Mouse (Mus musculus): ENCODE measurements around the gene Anks1b. TPM values are rescaled to one million over a fixed set of nuclear protein-coding genes. Genes with fewer than 3 reads are reported as not detected.

Anks1b gene
- polyA plus RNA-seq, 1 experiment from 2014 or later, result 0.36 TPM

GRCm38 (mm10) chr10:90683813-90684212 is 810.5 kb downstream of the Anks1b start:
- DNase-seq (ENCODE audit: low spot score) (peak; percentile 40), ATAC-seq (ENCODE audit: insufficient number of reproducible peaks, low FRiP score, low TSS enrichment, low read depth) (peak; percentile 52)
- H3K27me3 ChIP-seq (ENCODE audit: control insufficient read depth, insufficient read depth, low read length), result no peaks in the 10 kb centered on the region
- peaks cover 6% of the 10 kb centered on the region; the same call in 1 of the 2 replicates for H3K4me1 ChIP-seq (ENCODE audit: control insufficient read depth, insufficient read depth, low read length)
- no peak overlapping the region for H3K27ac ChIP-seq (replicated peaks; ENCODE audit: low read depth, low read length)
- H3K4me2 ChIP-seq (ENCODE audit: low read depth, severe bottlenecking), result no peak overlapping the region
- H3K4me3 ChIP-seq (ENCODE audit: low read depth, low read length), result no peak overlapping the region
- H3K36me3 ChIP-seq (ENCODE audit: control insufficient read depth, insufficient read depth, low read length), result no peaks in the 10 kb centered on the region
- H3K9me3 ChIP-seq (ENCODE audit: control insufficient read depth, low read length), result no peaks in the 10 kb centered on the region
- no peak overlapping the region for H3K9ac ChIP-seq (ENCODE audit: low read length)
- WGBS, result 5% methylated on average over 3 of the region's 3 CpGs

DNA sequence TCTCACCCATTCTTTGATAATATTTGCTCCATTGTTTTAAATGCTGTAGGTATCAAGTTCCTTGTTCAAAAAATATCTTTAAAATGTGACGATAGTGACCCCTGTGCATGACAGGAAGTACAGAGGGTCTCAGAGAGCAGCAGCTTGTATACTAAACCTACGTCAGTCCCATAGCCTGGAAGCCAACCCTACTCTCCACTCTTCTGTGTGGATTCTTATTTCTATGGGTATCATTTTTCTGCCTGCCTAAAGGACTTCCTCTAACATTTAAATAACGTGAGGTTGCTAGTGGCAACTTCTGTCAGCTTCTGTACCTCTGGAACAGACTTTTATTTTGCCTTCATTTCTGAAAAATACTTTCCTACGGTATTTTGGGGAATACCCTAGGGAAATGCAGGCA is 812.1 kb downstream of the Anks1b start:
- H3K27ac ChIP-seq (replicated peaks; ENCODE audit: low read depth, low read length), result no peak overlapping the region
- ATAC-seq (ENCODE audit: insufficient number of reproducible peaks, low FRiP score, low TSS enrichment, low read depth), result no peak
- no peak for DNase-seq (ENCODE audit: low spot score)
- H3K9me3 ChIP-seq (ENCODE audit: control insufficient read depth, low read length), result no peaks in the 10 kb centered on the region
- H3K4me2 ChIP-seq (ENCODE audit: low read depth, severe bottlenecking), result no peak overlapping the region
- no peak overlapping the region for H3K4me3 ChIP-seq (ENCODE audit: low read depth, low read length)
- H3K9ac ChIP-seq (ENCODE audit: low read length), result no peak overlapping the region
- peaks cover 6% of the 10 kb centered on the region; the same call in 1 of the 2 replicates for H3K4me1 ChIP-seq (ENCODE audit: control insufficient read depth, insufficient read depth, low read length)
- H3K36me3 ChIP-seq (ENCODE audit: control insufficient read depth, insufficient read depth, low read length), result no peaks in the 10 kb centered on the region
- no peaks in the 10 kb centered on the region for H3K27me3 ChIP-seq (ENCODE audit: control insufficient read depth, insufficient read depth, low read length)
- 56% methylated on average over 4 of the region's 4 CpGs for WGBS

GRCm38 (mm10) chr10:90688153-90688552 is 814.8 kb downstream of the Anks1b start:
- no peak overlapping the region for H3K4me3 ChIP-seq (ENCODE audit: low read depth, low read length)
- H3K4me2 ChIP-seq (ENCODE audit: low read depth, severe bottlenecking), result no peak overlapping the region
- DNase-seq (ENCODE audit: low spot score) (no peak), ATAC-seq (ENCODE audit: insufficient number of reproducible peaks, low FRiP score, low TSS enrichment, low read depth) (no peak)
- no peak overlapping the region for H3K27ac ChIP-seq (replicated peaks; ENCODE audit: low read depth, low read length)
- H3K9ac ChIP-seq (ENCODE audit: low read length), result no peak overlapping the region
- no peaks in the 10 kb centered on the region for H3K9me3 ChIP-seq (ENCODE audit: control insufficient read depth, low read length)
- peaks cover 5% of the 10 kb centered on the region; the same call in 1 of the 2 replicates for H3K4me1 ChIP-seq (ENCODE audit: control insufficient read depth, insufficient read depth, low read length)
- WGBS, result 92% methylated on average over 5 of the region's 5 CpGs
- H3K27me3 ChIP-seq (ENCODE audit: control insufficient read depth, insufficient read depth, low read length), result no peaks in the 10 kb centered on the region
- H3K36me3 ChIP-seq (ENCODE audit: control insufficient read depth, insufficient read depth, low read length), result no peaks in the 10 kb centered on the region

DNA sequence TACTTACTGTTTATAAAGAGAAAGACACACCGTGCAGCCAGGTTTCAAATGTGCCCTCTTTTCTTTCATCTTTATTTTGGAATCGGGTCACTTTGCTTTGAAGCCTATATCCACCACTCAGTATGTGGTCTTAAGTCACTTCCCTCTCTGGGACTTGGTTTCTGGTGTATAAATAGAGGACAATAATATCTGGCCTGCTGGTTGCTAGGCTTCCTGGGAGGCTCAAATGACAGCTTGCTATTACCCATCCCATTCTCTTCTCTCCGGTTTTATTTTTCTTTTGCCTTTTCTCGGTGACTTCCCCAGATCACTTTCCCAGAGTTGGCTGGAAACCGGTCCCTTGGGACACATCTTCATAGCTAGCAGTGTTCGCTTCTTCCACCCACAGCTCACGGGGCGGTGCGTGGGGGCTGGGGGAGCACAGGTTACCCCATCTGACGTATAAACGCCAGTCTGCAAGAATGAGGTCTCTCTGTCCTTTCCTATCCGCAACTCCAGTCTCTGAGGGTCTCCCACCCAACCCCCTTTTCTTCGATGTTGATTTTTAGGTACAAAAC is 815.5 kb downstream of the Anks1b start:
- Histone ChIP-seq H3K4me2 (ENCODE audit: low read depth, severe bottlenecking) (no peak overlapping the region), H3K9ac (ENCODE audit: low read length) (no peak overlapping the region), H3K27ac (replicated peaks; ENCODE audit: low read depth, low read length) (no peak overlapping the region), H3K9me3 (ENCODE audit: control insufficient read depth, low read length) (no peaks in the 10 kb centered on the region), H3K4me3 (ENCODE audit: low read depth, low read length) (no peak overlapping the region), H3K27me3 (ENCODE audit: control insufficient read depth, insufficient read depth, low read length) (no peaks in the 10 kb centered on the region), H3K4me1 (ENCODE audit: control insufficient read depth, insufficient read depth, low read length) (peaks cover 2% of the 10 kb centered on the region; the same call in 1 of the 2 replicates), H3K36me3 (ENCODE audit: control insufficient read depth, insufficient read depth, low read length) (no peaks in the 10 kb centered on the region)
- WGBS, result 78% methylated on average over 13 of the region's 13 CpGs
- DNase-seq (ENCODE audit: low spot score) (no peak), ATAC-seq (ENCODE audit: insufficient number of reproducible peaks, low FRiP score, low TSS enrichment, low read depth) (no peak)

DNA sequence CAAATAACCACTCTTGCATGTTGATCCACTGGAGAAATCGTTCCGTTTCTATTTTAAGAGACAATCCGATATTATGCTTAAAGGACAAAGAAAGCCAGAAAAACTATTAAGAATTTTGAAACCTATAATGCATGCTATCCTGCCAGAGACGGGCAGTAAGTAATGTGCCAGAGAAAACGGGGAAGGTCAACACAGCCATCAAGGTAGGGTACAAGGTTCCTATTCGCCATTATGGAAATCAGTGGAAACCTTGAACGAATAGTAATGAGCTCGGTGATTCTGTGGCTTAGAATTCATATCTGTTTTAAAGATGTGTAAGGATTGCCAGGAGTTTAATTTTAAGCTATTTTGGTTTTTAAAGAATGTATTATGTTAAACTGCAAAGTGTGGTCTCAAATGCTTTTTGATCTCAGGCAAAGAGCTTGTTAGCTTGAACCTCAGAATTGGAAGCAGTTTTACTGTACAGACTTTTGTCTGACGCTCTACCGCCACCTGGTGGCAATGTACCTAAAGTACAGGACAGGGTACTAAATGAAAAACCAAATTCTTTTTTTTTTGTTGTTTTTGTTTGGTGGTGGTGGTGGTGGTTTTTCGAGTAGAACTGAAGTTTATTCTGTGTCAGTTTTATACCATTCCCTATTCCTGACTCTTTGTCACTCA is 816.7 kb downstream of the Anks1b start:
- ATAC-seq (ENCODE audit: insufficient number of reproducible peaks, low FRiP score, low TSS enrichment, low read depth) (no peak), DNase-seq (ENCODE audit: low spot score) (peak; percentile 85)
- Histone ChIP-seq H3K4me1 (ENCODE audit: control insufficient read depth, insufficient read depth, low read length) (no peaks in the 10 kb centered on the region), H3K27me3 (ENCODE audit: control insufficient read depth, insufficient read depth, low read length) (no peaks in the 10 kb centered on the region), H3K9ac (ENCODE audit: low read length) (no peak overlapping the region), H3K4me2 (ENCODE audit: low read depth, severe bottlenecking) (no peak overlapping the region), H3K9me3 (ENCODE audit: control insufficient read depth, low read length) (no peaks in the 10 kb centered on the region), H3K36me3 (ENCODE audit: control insufficient read depth, insufficient read depth, low read length) (no peaks in the 10 kb centered on the region), H3K4me3 (ENCODE audit: low read depth, low read length) (no peak overlapping the region), H3K27ac (replicated peaks; ENCODE audit: low read depth, low read length) (no peak overlapping the region)
- WGBS, result 63% methylated on average over 11 of the region's 11 CpGs

DNA sequence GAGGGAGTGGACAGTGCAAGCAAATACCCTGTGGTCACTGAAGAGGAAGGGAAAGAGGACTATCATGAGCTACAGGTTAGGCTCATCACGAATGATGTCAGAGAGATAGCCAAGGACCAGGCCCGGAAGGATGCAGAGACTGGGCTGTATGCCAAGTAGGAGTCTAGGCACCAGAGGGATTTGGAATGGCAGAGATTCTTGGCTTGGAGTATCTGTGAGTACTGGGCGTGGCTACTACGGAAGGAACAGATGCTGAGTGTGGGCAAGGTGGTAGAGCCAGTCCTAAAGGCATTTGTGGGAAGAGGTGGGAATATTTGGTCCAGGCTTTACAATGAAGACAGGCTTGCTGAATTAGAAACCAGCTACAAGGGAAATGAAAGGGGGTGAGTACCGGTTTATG is 823.4 kb downstream of the Anks1b start:
- no peaks in the 10 kb centered on the region for H3K4me1 ChIP-seq (ENCODE audit: control insufficient read depth, insufficient read depth, low read length)
- no peaks in the 10 kb centered on the region for H3K36me3 ChIP-seq (ENCODE audit: control insufficient read depth, insufficient read depth, low read length)
- no peak overlapping the region for H3K4me2 ChIP-seq (ENCODE audit: low read depth, severe bottlenecking)
- 90% methylated on average over 5 of the region's 5 CpGs for WGBS
- ATAC-seq (ENCODE audit: insufficient number of reproducible peaks, low FRiP score, low TSS enrichment, low read depth), result no peak
- H3K9me3 ChIP-seq (ENCODE audit: control insufficient read depth, low read length), result no peaks in the 10 kb centered on the region
- H3K27ac ChIP-seq (replicated peaks; ENCODE audit: low read depth, low read length), result no peak overlapping the region
- no peak overlapping the region for H3K4me3 ChIP-seq (ENCODE audit: low read depth, low read length)
- no peaks in the 10 kb centered on the region for H3K27me3 ChIP-seq (ENCODE audit: control insufficient read depth, insufficient read depth, low read length)
- DNase-seq (ENCODE audit: low spot score), result no peak
- no peak overlapping the region for H3K9ac ChIP-seq (ENCODE audit: low read length)

- Histone ChIP-seq H3K9ac (ENCODE audit: low read length) (no peak overlapping the region), H3K4me1 (ENCODE audit: control insufficient read depth, insufficient read depth, low read length) (no peaks in the 10 kb centered on the region), H3K4me3 (ENCODE audit: low read depth, low read length) (no peak overlapping the region), H3K36me3 (ENCODE audit: control insufficient read depth, insufficient read depth, low read length) (no peaks in the 10 kb centered on the region), H3K27ac (replicated peaks; ENCODE audit: low read depth, low read length) (no peak overlapping the region), H3K4me2 (ENCODE audit: low read depth, severe bottlenecking) (no peak overlapping the region), H3K27me3 (ENCODE audit: control insufficient read depth, insufficient read depth, low read length) (no peaks in the 10 kb centered on the region), H3K9me3 (ENCODE audit: control insufficient read depth, low read length) (no peaks in the 10 kb centered on the region)
- no peak for ATAC-seq (ENCODE audit: insufficient number of reproducible peaks, low FRiP score, low TSS enrichment, low read depth)
- DNase-seq (ENCODE audit: low spot score), result no peak
- WGBS, result 70% methylated on average over 8 of the region's 8 CpGs
Observed at GRCm38 (mm10) chr10:90697413-90697812, 824.1 kb downstream of the Anks1b start.

- DNase-seq (ENCODE audit: low spot score) (no peak), ATAC-seq (ENCODE audit: insufficient number of reproducible peaks, low FRiP score, low TSS enrichment, low read depth) (no peak)
- no peaks in the 10 kb centered on the region for H3K4me1 ChIP-seq (ENCODE audit: control insufficient read depth, insufficient read depth, low read length)
- no peaks in the 10 kb centered on the region for H3K27me3 ChIP-seq (ENCODE audit: control insufficient read depth, insufficient read depth, low read length)
- H3K27ac ChIP-seq (replicated peaks; ENCODE audit: low read depth, low read length), result no peak overlapping the region
- WGBS, result 90% methylated on average over 12 of the region's 12 CpGs
- no peaks in the 10 kb centered on the region for H3K36me3 ChIP-seq (ENCODE audit: control insufficient read depth, insufficient read depth, low read length)
- no peak overlapping the region for H3K4me3 ChIP-seq (ENCODE audit: low read depth, low read length)
- H3K4me2 ChIP-seq (ENCODE audit: low read depth, severe bottlenecking), result no peak overlapping the region
- no peak overlapping the region for H3K9ac ChIP-seq (ENCODE audit: low read length)
- H3K9me3 ChIP-seq (ENCODE audit: control insufficient read depth, low read length), result no peaks in the 10 kb centered on the region
Observed at GRCm38 (mm10) chr10:90699211-90699610, 825.9 kb downstream of the Anks1b start.

GRCm38 (mm10) chr10:90704602-90705001 is 831.3 kb downstream of the Anks1b start:
- Histone ChIP-seq H3K9me3 (ENCODE audit: control insufficient read depth, low read length) (no peaks in the 10 kb centered on the region), H3K4me1 (ENCODE audit: control insufficient read depth, insufficient read depth, low read length) (no peaks in the 10 kb centered on the region), H3K27me3 (ENCODE audit: control insufficient read depth, insufficient read depth, low read length) (no peaks in the 10 kb centered on the region), H3K36me3 (ENCODE audit: control insufficient read depth, insufficient read depth, low read length) (no peaks in the 10 kb centered on the region), H3K4me3 (ENCODE audit: low read depth, low read length) (no peak overlapping the region), H3K27ac (replicated peaks; ENCODE audit: low read depth, low read length) (no peak overlapping the region), H3K9ac (ENCODE audit: low read length) (no peak overlapping the region), H3K4me2 (ENCODE audit: low read depth, severe bottlenecking) (no peak overlapping the region)
- 94% methylated on average over 10 of the region's 10 CpGs for WGBS
- ATAC-seq (ENCODE audit: insufficient number of reproducible peaks, low FRiP score, low TSS enrichment, low read depth) (no peak), DNase-seq (ENCODE audit: low spot score) (no peak)
